ENCODE assay signal across 13 mouse cellular contexts in the genomic region with DNA sequence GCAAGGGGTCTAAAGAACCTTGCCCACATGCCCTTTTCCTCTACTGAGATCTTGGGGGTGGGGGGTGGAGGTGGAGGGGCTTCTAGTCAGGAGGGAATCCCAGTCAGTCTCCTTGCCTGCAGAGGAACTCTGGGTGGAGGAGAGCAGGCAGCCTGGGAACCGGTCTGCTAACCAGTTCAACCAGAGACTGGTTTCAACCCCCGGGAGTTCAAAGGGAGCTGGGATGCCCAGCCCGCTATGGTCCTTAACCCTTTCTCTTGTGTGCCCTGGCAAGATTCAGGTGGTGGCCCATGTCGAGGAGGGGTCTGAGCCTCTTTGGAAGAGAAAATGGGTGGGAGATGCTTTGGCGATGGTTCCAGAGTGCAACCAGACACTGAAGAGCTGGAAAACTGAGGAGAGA. TPM values are rescaled to one million over a fixed set of nuclear protein-coding genes. Genes with fewer than 3 reads are reported as not detected.
DNase-seq lines count a peak whose midpoint lies in the region; ATAC-seq and TF ChIP-seq lines count a peak whose summit lies in the region.
"Had no signal": no experiment of that assay in that cellular context is flagged by ENCODE, and none has a peak within 500 bp of the region (broad histone marks: within the 10 kb centered on the region; RNA-seq: fewer than 3 reads in every experiment).

No protein-coding gene starts in this region.

- H3K36me3 ChIP-seq in forebrain, embryonic 10.5 days (replicated peaks), result no peaks in the 10 kb centered on the region
- H3K36me3 ChIP-seq in forebrain, embryonic 12.5 days (replicated peaks), result no peaks in the 10 kb centered on the region
- no peaks in the 10 kb centered on the region for H3K36me3 ChIP-seq in E14TG2a.4 (ENCODE audit: insufficient read depth, low read length)
- H3K36me3 ChIP-seq in intestine, postnatal 0 days (ENCODE audit: control insufficient read depth, insufficient read depth), result no peaks in the 10 kb centered on the region
- no peaks in the 10 kb centered on the region for H3K36me3 ChIP-seq in liver, embryonic 16.5 days (ENCODE audit: control insufficient read depth, insufficient read depth)
- H3K36me3 ChIP-seq: heart, embryonic 12.5 days had no signal

- no peak overlapping the region for H3K4me2 ChIP-seq in forebrain, embryonic 12.5 days
- H3K4me2 ChIP-seq in intestine, postnatal 0 days (replicated peaks; ENCODE audit: low read depth), result peak overlapping the region; percentile 64
- no peak overlapping the region for H3K4me2 ChIP-seq in liver, embryonic 16.5 days (ENCODE audit: low read depth, low read length)
- H3K4me2 ChIP-seq: heart, embryonic 12.5 days had no signal

- H3K9ac ChIP-seq in forebrain, embryonic 12.5 days, result no peak overlapping the region
- H3K9ac ChIP-seq in intestine, postnatal 0 days (ENCODE audit: low read depth, low read length), result peak overlapping the region; percentile 64
- peak overlapping the region; percentile 42; the same call in 1 of the 2 replicates for H3K9ac ChIP-seq in liver, embryonic 16.5 days (ENCODE audit: low read depth, low read length)
- H3K9ac ChIP-seq: heart, embryonic 12.5 days had no signal

- TF ChIP-seq CTCF in E14TG2a.4 (conservative IDR thresholded peaks at IDR 0.05; ENCODE audit: low read length), result no peak
- TF ChIP-seq CTCF in intestine, postnatal 0 days (IDR thresholded peaks at IDR 0.05; ENCODE audit: low read depth), result no peak

- no peaks in the 10 kb centered on the region for H3K9me3 ChIP-seq in forebrain, embryonic 10.5 days
- H3K9me3 ChIP-seq in forebrain, embryonic 12.5 days, result no peaks in the 10 kb centered on the region
- H3K9me3 ChIP-seq in E14TG2a.4 (ENCODE audit: low read length), result no peaks in the 10 kb centered on the region
- no peaks in the 10 kb centered on the region for H3K9me3 ChIP-seq in intestine, postnatal 0 days (ENCODE audit: control insufficient read depth)
- H3K9me3 ChIP-seq in liver, embryonic 16.5 days (replicated peaks; ENCODE audit: control insufficient read depth, low read length), result no peaks in the 10 kb centered on the region
- H3K9me3 ChIP-seq: heart, embryonic 12.5 days had no signal

- no peak overlapping the region for H3K4me3 ChIP-seq in forebrain, embryonic 10.5 days
- H3K4me3 ChIP-seq in forebrain, embryonic 12.5 days (replicated peaks), result no peak overlapping the region
- H3K4me3 ChIP-seq in E14TG2a.4 (replicated peaks; ENCODE audit: low read length), result peak overlapping the region; percentile 67
- H3K4me3 ChIP-seq in intestine, postnatal 0 days (ENCODE audit: low read depth, low read length), result peak overlapping the region; percentile 49
- no peak overlapping the region for H3K4me3 ChIP-seq in liver, embryonic 16.5 days (ENCODE audit: low read depth, low read length)
- H3K4me3 ChIP-seq: heart, embryonic 12.5 days had no signal

- peak overlapping the region; percentile 48; the same call in 1 of the 2 replicates for H3K27ac ChIP-seq in forebrain, embryonic 10.5 days
- no peak overlapping the region for H3K27ac ChIP-seq in forebrain, embryonic 12.5 days
- peak overlapping the region; percentile 93 for H3K27ac ChIP-seq in intestine, postnatal 0 days (ENCODE audit: low read depth, low read length)
- H3K27ac ChIP-seq in liver, embryonic 16.5 days (ENCODE audit: low read length), result no peak overlapping the region; the same call in 1 of the 2 replicates
- H3K27ac ChIP-seq: hindbrain, postnatal 0 days; macrophage had no signal

- peaks cover 21% of the 10 kb centered on the region; the same call in 1 of the 2 replicates for H3K4me1 ChIP-seq in forebrain, embryonic 10.5 days
- H3K4me1 ChIP-seq in forebrain, embryonic 12.5 days, result peaks cover 9% of the 10 kb centered on the region; the same call in 1 of the 2 replicates
- peaks cover 64% of the 10 kb centered on the region for H3K4me1 ChIP-seq in E14TG2a.4 (replicated peaks; ENCODE audit: low read depth, low read length)
- H3K4me1 ChIP-seq in intestine, postnatal 0 days (replicated peaks; ENCODE audit: control insufficient read depth, insufficient read depth, low read length), result 0 out of 2 replicates have a peak, but pooled peaks cover 8% of the 10 kb centered on the region
- H3K4me1 ChIP-seq in liver, embryonic 16.5 days (ENCODE audit: control insufficient read depth, low read depth, low read length), result peaks cover 85% of the 10 kb centered on the region

- H3K27me3 ChIP-seq in forebrain, embryonic 10.5 days (ENCODE audit: poor library complexity, severe bottlenecking), result peaks cover 33% of the 10 kb centered on the region
- H3K27me3 ChIP-seq in forebrain, embryonic 12.5 days, result peaks cover 34% of the 10 kb centered on the region
- peaks cover 15% of the 10 kb centered on the region for H3K27me3 ChIP-seq in E14TG2a.4 (ENCODE audit: insufficient read depth, low read length)
- no peaks in the 10 kb centered on the region for H3K27me3 ChIP-seq in intestine, postnatal 0 days (replicated peaks; ENCODE audit: control insufficient read depth, insufficient read depth, low read length)
- H3K27me3 ChIP-seq in liver, embryonic 16.5 days (ENCODE audit: control insufficient read depth, insufficient read depth, low read depth, low read length), result no peaks in the 10 kb centered on the region

- WGBS in forebrain, embryonic 10.5 days, result 7% methylated on average over 5 of the region's 5 CpGs
- 7% methylated on average over 5 of the region's 5 CpGs for WGBS in forebrain, embryonic 12.5 days
- 2% methylated on average over 5 of the region's 5 CpGs for WGBS in intestine, postnatal 0 days
- 29% methylated on average over 5 of the region's 5 CpGs for WGBS in liver, embryonic 16.5 days (ENCODE audit: insufficient replicate concordance)

- no peak for DNase-seq in forebrain, embryonic 10.5 days (ENCODE audit: extremely low spot score, low spot score)
- DNase-seq in spleen, postnatal 4 days (ENCODE audit: low spot score in 2 of 2), result no peak
- no peak for DNase-seq in testis, postnatal 10 days (ENCODE audit: low spot score)
- no peak for DNase-seq in gastrocnemius, postnatal 25 days
- DNase-seq: thymus, adult 18-20 months had no signal

- ATAC-seq in forebrain, embryonic 12.5 days (ENCODE audit: low FRiP score), result no peak
- ATAC-seq in intestine, postnatal 0 days, result peak; percentile 68
- no peak for ATAC-seq in liver, embryonic 16.5 days (ENCODE audit: low read depth)
- ATAC-seq: hindbrain, postnatal 0 days had no signal

RNA-seq across cellular contexts. Expression of a gene that starts 0.8 kb away (rescaled TPM):
- polyA plus RNA-seq in forebrain, embryonic 10.5 days (2016; fragmentation: Nextera tagmentation; extraction: Ambion mirVana), result 0.36 and 0.40 TPM in 2 replicates
- polyA plus RNA-seq in forebrain, embryonic 12.5 days (2016; fragmentation: Nextera tagmentation; extraction: Ambion mirVana), result 0.58 and 0.60 TPM in 2 replicates
- polyA plus RNA-seq in intestine, postnatal 0 days (2015; fragmentation: Nextera tagmentation; extraction: Ambion mirVana), result 138 and 141 TPM in 2 replicates
- 4.8 and 7.1 TPM in 2 replicates for polyA plus RNA-seq in liver, embryonic 16.5 days (2015; fragmentation: Nextera tagmentation; extraction: Ambion mirVana)
- total RNA-seq in gastrocnemius, postnatal 25 days (2021), result not detected
- total RNA-seq: left cerebral cortex, adult 18-20 months had no signal
- polyA plus RNA-seq: macrophage had no signal

RNA-seq across cellular contexts. Expression of a gene that starts 12.4 kb away (rescaled TPM):
- polyA plus RNA-seq in forebrain, embryonic 10.5 days (2016; fragmentation: Nextera tagmentation; extraction: Ambion mirVana), result 107 and 111 TPM in 2 replicates
- polyA plus RNA-seq in forebrain, embryonic 12.5 days (2016; fragmentation: Nextera tagmentation; extraction: Ambion mirVana), result 102 and 106 TPM in 2 replicates
- 64.1 and 68.9 TPM in 2 replicates for polyA plus RNA-seq in intestine, postnatal 0 days (2015; fragmentation: Nextera tagmentation; extraction: Ambion mirVana)
- 36.9 and 38.8 TPM in 2 replicates for polyA plus RNA-seq in liver, embryonic 16.5 days (2015; fragmentation: Nextera tagmentation; extraction: Ambion mirVana)
- 10 to 100 TPM; 22.3 to 23.0 TPM for total RNA-seq in gastrocnemius, postnatal 25 days (2021)

RNA-seq across cellular contexts. Expression of a gene that starts 15.1 kb away (rescaled TPM):
- polyA plus RNA-seq in forebrain, embryonic 10.5 days (2016; fragmentation: Nextera tagmentation; extraction: Ambion mirVana), result 36.8 and 40.7 TPM in 2 replicates
- polyA plus RNA-seq in forebrain, embryonic 12.5 days (2016; fragmentation: Nextera tagmentation; extraction: Ambion mirVana), result 17.2 and 17.4 TPM in 2 replicates
- polyA plus RNA-seq in intestine, postnatal 0 days (2015; fragmentation: Nextera tagmentation; extraction: Ambion mirVana), result 145 and 158 TPM in 2 replicates
- polyA plus RNA-seq in liver, embryonic 16.5 days (2015; fragmentation: Nextera tagmentation; extraction: Ambion mirVana), result 688 and 719 TPM in 2 replicates
- 1 to 10 TPM; 7.0 to 8.3 TPM for total RNA-seq in gastrocnemius, postnatal 25 days (2021)

RNA-seq across cellular contexts. Expression of a gene that starts 54.1 kb away (rescaled TPM):
- polyA plus RNA-seq in forebrain, embryonic 10.5 days (2016; fragmentation: Nextera tagmentation; extraction: Ambion mirVana), result 29.7 and 30.9 TPM in 2 replicates
- 23.1 and 27.2 TPM in 2 replicates for polyA plus RNA-seq in forebrain, embryonic 12.5 days (2016; fragmentation: Nextera tagmentation; extraction: Ambion mirVana)
- 7.7 and 8.2 TPM in 2 replicates for polyA plus RNA-seq in intestine, postnatal 0 days (2015; fragmentation: Nextera tagmentation; extraction: Ambion mirVana)
- 15.8 and 18.6 TPM in 2 replicates for polyA plus RNA-seq in liver, embryonic 16.5 days (2015; fragmentation: Nextera tagmentation; extraction: Ambion mirVana)
- 1 to 10 TPM; 8.9 to 9.0 TPM for total RNA-seq in gastrocnemius, postnatal 25 days (2021)

Comparison
In these comparisons a context has a peak if more than half of its experiments do, and no peak if none do; other contexts are left out.
1. H3K27ac ChIP-seq: peak in forebrain, embryonic 10.5 days (single experiment) and intestine, postnatal 0 days (single experiment); none in forebrain, embryonic 12.5 days (single experiment) and liver, embryonic 16.5 days (single experiment).
2. H3K4me3 ChIP-seq: peak in E14TG2a.4 (single experiment) and intestine, postnatal 0 days (single experiment); none in forebrain, embryonic 10.5 days (single experiment), forebrain, embryonic 12.5 days (single experiment) and liver, embryonic 16.5 days (single experiment).
3. RNA of a gene that starts 0.8 kb away (polyA plus RNA-seq): 138 to 141 TPM in intestine, postnatal 0 days; 4.8 to 7.1 TPM in liver, embryonic 16.5 days, 0.58 to 0.60 TPM in forebrain, embryonic 12.5 days and 0.36 to 0.40 TPM in forebrain, embryonic 10.5 days; every median in the first group is over 10 times any median in the second.